Mouse (Mus musculus) stomach, postnatal 0 days (tissue): ENCODE measurements around the gene Tom1l2. TPM values are rescaled to one million over a fixed set of nuclear protein-coding genes. Genes with fewer than 3 reads are reported as not detected.
A peak's percentile ranks its signal among the peaks of the same experiment; 100 is the strongest.

ENCODE experiments used
- ATAC-seq: fragments of 200-750 bp; cut with Nextera tagmentation; 2 replicates; pipeline ENCODE4 v1.8.0; 2017; ENCODE audit not compliant: low FRiP score, low TSS enrichment
- DNase-seq: peaks from one replicate; pipeline ENCODE4 v3.0.0-alpha.2; 2016; ENCODE audit warnings: low spot score
- H3K27ac ChIP-seq: fragments of 300-500 bp; sonication (generic); replicated peaks from 2 replicates; pipeline ENCODE4 v1.5.1; 2014; ENCODE audit warnings: mild to moderate bottlenecking, control low read depth
- H3K27me3 ChIP-seq: fragments of 300-500 bp; sonication (generic); 2 replicates; pipeline ENCODE4 v1.6.1; 2014; ENCODE audit warnings: low read length; ENCODE audit not compliant: control insufficient read depth, insufficient read depth
- H3K36me3 ChIP-seq: fragments of 300-500 bp; sonication (generic); 2 replicates; pipeline ENCODE4 v1.6.1; 2014; ENCODE audit warnings: low read length, mixed read lengths; ENCODE audit not compliant: control insufficient read depth, insufficient read depth
- H3K4me1 ChIP-seq: fragments of 300-500 bp; sonication (generic); replicated peaks from 2 replicates; pipeline ENCODE4 v1.6.1; 2014; ENCODE audit warnings: antibody characterized with exemption; ENCODE audit not compliant: control insufficient read depth, insufficient read depth
- H3K4me2 ChIP-seq: fragments of 300-500 bp; sonication (generic); replicated peaks from 2 replicates; pipeline ENCODE4 v1.6.1; 2014; ENCODE audit warnings: low read depth, mild to moderate bottlenecking, control low read depth, moderate library complexity
- H3K4me3 ChIP-seq: fragments of 300-500 bp; sonication (generic); 2 replicates; pipeline ENCODE4 v1.5.1; 2014; ENCODE audit warnings: low read depth, low read length, control low read depth
- H3K9ac ChIP-seq: fragments of 300-500 bp; sonication (generic); 2 replicates; pipeline ENCODE4 v1.6.1; 2014; ENCODE audit warnings: mild to moderate bottlenecking, low read length, control low read depth, mixed read lengths
- H3K9me3 ChIP-seq: fragments of 300-500 bp; sonication (generic); 2 replicates; pipeline ENCODE4 v1.6.1; 2016; ENCODE audit warnings: low read length; ENCODE audit not compliant: control insufficient read depth
- CTCF ChIP-seq: IDR thresholded peaks from 2 replicates; pipeline ENCODE4 v1.5.1; 2016; ENCODE audit warnings: antibody characterized with exemption, low read depth, mild to moderate bottlenecking, moderate library complexity
- EP300 ChIP-seq: optimal IDR thresholded peaks from 2 replicates; pipeline ENCODE3; 2016; ENCODE audit warnings: antibody characterized with exemption
- WGBS: fragments of 180-500 bp; shearing (Covaris S2); extraction: QIAGEN DNeasy Blood & Tissue Kit; methylation state at CpG from one replicate; pipeline ENCODE4 v1.1.7; 2014; 5-methylcytosine and 5-hydroxymethylcytosine counted together
- polyA plus RNA-seq: library from polyadenylated mRNA; unstranded; fragments of >200 nt; fragmentation: Nextera tagmentation; extraction: Ambion mirVana; gene quantifications from 2 replicates; pipeline ENCODE4 v1.2.1, GENCODE M21; 2015

Tom1l2 gene
- polyA plus RNA-seq, 1 experiment from 2014 or later, result 15.9 TPM

DNA sequence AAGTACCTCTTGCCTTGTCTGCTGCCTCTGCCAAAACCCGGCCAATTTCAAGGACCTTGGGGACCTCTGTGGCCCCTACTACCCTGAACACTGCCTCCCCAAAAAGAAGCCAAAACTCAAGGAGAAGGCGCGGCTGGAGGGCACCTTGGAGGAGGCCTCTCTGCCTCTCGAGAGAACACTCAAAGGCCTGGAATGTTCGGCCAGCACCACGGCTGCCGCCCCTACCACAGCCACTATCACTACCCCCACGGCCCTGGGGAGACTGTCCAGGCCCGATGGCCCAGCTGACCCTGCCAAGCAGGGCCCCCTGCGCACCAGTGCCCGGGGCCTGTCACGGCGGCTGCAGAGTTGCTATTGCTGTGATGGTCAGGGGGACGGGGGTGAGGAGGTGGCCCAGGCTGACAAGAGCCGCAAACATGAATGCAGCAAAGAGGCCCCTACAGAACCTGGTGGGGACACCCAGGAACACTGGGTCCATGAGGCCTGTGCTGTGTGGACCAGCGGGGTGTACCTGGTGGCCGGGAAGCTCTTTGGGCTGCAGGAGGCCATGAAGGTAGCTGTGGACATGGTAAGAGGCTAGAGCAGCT is 162.6 kb downstream of the Tom1l2 start:
- Histone ChIP-seq H3K27ac (peak overlapping the region; percentile 53; the same call in 1 of the 2 replicates), H3K36me3 (peaks cover 41% of the 10 kb centered on the region), H3K9ac (no peak overlapping the region), H3K27me3 (no peaks in the 10 kb centered on the region), H3K9me3 (0 out of 2 replicates have a peak, but pooled peaks cover 2% of the 10 kb centered on the region), H3K4me1 (peaks cover 3% of the 10 kb centered on the region; the same call in 1 of the 2 replicates), H3K4me2 (no peak overlapping the region), H3K4me3 (no peak overlapping the region)
- ATAC-seq, result no peak
- 85% methylated on average over 17 of the region's 17 CpGs for WGBS
- no peak for TF ChIP-seq EP300
- DNase-seq, result no peak

DNA sequence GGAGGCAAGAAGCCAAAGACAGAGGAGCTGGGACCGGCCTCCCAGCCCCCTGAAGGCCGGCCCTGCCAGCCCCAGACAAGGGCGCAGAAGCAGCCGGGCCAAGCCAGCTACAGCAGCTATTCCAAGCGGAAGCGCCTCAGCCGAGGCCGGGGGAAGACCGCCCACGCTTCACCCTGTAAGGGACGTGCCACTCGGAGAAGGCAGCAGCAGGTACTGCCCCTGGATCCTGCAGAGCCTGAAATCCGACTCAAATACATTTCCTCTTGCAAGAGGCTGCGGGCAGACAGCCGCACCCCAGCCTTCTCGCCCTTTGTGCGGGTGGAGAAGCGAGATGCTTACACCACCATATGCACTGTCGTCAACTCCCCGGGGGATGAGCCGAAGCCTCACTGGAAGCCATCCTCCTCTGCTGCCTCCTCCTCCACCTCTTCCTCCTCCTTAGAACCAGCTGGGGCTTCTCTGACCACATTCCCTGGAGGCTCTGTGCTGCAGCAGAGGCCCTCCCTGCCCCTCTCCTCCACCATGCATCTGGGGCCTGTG is 163.1 kb downstream of the Tom1l2 start:
- ATAC-seq (no peak; the same call in 1 of the 2 replicates), DNase-seq (no peak)
- 73% methylated on average over 21 of the region's 21 CpGs for WGBS
- no peaks in the 10 kb centered on the region for H3K27me3 ChIP-seq
- H3K4me2 ChIP-seq, result no peak overlapping the region
- H3K36me3 ChIP-seq, result peaks cover 36% of the 10 kb centered on the region
- no peak overlapping the region for H3K9ac ChIP-seq
- no peak overlapping the region for H3K4me3 ChIP-seq
- TF ChIP-seq CTCF, result no peak
- peak; percentile 49 for TF ChIP-seq EP300
- H3K4me1 ChIP-seq, result peaks cover 6% of the 10 kb centered on the region; the same call in 1 of the 2 replicates
- peak overlapping the region; percentile 53; the same call in 1 of the 2 replicates for H3K27ac ChIP-seq
- H3K9me3 ChIP-seq, result no peaks in the 10 kb centered on the region

DNA sequence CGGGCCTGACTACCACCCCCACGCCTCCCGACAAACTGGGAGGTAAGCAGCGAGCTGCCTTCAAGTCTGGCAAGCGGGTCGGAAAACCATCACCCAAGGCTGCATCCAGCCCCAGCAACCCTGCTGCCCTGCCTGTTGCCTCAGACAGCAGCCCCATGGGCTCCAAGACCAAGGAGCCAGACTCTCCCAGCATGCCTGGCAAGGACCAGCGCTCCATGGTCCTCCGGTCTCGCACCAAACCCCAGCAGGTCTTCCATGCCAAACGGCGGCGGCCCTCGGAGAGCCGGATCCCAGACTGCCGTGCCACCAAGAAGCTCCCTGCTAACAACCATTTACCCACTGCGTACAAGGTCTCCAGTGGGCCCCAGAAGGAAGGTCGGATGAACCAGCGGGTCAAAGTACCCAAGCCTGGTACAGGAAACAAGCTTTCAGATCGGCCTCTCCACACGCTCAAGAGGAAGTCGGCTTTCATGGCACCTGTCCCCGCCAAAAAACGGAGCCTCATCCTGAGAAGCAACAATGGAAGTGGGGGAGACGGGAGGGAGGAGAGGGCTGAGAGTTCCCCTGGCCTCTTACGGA is 164.3 kb downstream of the Tom1l2 start:
- Histone ChIP-seq H3K4me2 (no peak overlapping the region), H3K4me1 (peaks cover 11% of the 10 kb centered on the region; the same call in 1 of the 2 replicates), H3K36me3 (peaks cover 34% of the 10 kb centered on the region), H3K27ac (no peak overlapping the region), H3K4me3 (no peak overlapping the region), H3K9me3 (no peaks in the 10 kb centered on the region), H3K9ac (no peak overlapping the region), H3K27me3 (no peaks in the 10 kb centered on the region)
- DNase-seq (no peak), ATAC-seq (no peak)
- WGBS, result 87% methylated on average over 25 of the region's 25 CpGs
- no peak for TF ChIP-seq CTCF
- TF ChIP-seq EP300, result no peak

DNA sequence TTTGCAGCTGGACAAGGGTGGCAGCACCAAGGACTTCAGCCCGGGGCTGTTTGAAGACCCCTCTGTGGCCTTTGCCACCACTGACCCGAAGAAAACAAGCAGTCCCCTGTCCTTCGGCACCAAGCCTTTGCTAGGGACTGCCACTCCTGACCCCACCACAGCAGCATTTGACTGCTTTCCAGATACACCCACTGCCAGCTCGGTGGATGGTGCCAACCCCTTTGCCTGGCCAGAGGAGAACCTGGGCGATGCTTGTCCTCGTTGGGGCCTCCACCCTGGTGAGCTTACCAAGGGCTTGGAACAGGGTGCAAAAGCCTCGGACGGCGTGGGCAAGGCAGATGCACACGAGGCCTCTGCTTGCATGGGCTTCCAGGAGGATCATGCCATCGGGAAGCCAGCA is 165.6 kb downstream of the Tom1l2 start:
- Histone ChIP-seq H3K9ac (no peak overlapping the region), H3K4me2 (no peak overlapping the region), H3K4me1 (peaks cover 15% of the 10 kb centered on the region), H3K36me3 (peaks cover 34% of the 10 kb centered on the region), H3K4me3 (no peak overlapping the region), H3K9me3 (no peaks in the 10 kb centered on the region), H3K27ac (no peak overlapping the region), H3K27me3 (no peaks in the 10 kb centered on the region)
- no peak for ATAC-seq
- TF ChIP-seq EP300 (no peak), CTCF (no peak)
- 83% methylated on average over 11 of the region's 11 CpGs for WGBS
- no peak for DNase-seq

DNA sequence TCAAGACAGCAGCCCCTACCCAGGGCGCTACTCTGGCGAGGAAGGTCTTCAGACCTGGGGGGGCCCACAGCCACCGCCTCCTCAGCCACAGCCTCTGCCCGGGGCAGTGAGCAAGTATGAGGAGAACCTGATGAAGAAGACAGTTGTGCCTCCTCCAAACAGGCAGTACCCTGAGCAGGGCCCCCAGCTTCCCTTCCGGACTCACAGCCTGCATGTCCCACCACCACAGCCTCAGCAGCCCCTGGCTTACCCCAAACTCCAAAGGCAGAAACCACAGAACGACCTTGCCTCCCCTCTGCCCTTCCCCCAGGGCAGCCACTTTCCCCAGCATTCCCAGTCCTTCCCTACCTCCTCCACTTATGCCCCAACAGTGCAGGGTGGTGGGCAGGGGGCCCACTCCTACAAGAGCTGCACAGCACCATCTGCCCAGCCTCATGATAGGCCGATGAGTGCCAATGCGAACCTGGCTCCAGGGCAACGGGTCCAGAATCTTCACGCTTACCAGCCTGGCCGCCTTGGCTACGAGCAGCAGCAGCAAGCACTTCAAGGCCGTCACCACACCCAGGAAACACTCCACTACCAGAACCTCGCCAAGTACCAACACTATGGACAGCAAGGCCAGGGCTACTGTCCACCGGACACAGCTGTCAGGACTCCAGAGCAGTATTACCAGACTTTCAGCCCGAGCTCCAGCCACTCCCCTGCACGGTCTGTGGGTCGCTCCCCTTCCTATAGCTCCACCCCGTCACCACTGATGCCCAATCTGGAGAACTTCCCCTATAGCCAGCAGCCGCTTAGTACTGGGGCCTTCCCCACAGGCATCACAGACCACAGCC is 167.1 kb downstream of the Tom1l2 start:
- no peak overlapping the region for H3K4me2 ChIP-seq
- DNase-seq (no peak), ATAC-seq (no peak)
- WGBS, result 63% methylated on average over 20 of the region's 20 CpGs
- no peaks in the 10 kb centered on the region for H3K27me3 ChIP-seq
- peaks cover 34% of the 10 kb centered on the region for H3K36me3 ChIP-seq
- TF ChIP-seq CTCF, result no peak
- H3K9ac ChIP-seq, result no peak overlapping the region
- H3K4me1 ChIP-seq, result peaks cover 20% of the 10 kb centered on the region
- H3K27ac ChIP-seq, result no peak overlapping the region
- H3K4me3 ChIP-seq, result no peak overlapping the region
- no peaks in the 10 kb centered on the region for H3K9me3 ChIP-seq
